Mouse (Mus musculus): ENCODE data around the gene Magi3.

The Magi3 gene

DNA sequence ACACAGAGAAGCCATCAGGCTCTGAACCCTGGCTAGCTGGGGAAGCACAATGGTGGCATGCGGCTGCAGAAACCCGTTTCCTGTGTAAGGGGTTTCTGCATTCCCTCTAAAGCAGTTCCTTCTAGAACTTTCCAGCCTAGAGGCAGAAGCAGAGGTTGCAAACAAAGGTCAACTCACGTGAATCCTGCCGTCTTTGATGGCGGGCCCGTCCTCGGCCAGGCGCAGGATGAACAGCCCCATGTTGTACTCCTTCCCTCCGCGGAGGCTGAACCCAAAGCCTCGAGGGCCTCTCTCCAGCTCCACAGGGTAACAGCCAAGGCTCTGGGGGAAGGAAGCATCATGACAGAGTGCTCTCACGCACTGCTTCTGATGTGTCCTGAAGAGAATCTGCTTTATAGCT, 200.1 kb downstream of the Magi3 start:
- DNase-seq: no peak

DNA sequence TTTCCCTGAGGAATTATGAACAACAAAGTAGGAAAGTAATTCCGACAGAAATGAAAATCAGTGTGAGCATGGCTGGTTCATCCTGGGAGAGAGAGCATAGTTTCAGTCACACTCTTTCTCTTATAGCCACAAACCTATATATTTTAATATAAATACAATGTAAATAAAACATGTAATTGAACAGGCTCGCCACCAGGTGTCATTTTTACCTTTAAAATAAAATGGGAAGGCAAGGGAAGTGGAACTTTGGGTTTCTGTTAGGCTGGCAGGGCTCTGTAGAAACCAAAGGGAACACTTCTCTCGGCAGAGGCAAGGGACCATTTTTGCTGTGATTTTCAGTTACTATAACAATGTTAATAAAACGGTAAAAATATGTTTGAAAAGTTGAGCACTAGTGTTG, 200.7 kb downstream of the Magi3 start:
- DNase-seq: no peak

DNA sequence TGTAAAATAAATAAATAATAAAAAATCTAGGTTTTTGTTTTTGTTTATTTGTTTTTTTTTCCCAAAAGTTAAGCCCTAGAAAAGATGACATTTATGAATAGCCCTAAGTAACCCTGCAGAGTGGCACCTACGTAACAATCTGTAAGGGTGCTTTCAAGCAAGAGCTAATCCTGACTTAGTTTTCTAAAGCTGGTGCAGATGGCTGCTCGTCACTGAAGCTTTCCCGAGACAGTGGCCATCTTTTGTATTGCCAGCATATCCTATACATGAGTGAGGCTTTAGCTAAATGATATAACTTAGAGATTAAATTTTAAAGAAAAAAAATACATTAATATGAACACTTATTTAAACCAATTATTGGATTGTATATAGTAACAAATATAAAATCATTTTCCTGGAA, 202.2 kb downstream of the Magi3 start:
- no peak for DNase-seq

DNA sequence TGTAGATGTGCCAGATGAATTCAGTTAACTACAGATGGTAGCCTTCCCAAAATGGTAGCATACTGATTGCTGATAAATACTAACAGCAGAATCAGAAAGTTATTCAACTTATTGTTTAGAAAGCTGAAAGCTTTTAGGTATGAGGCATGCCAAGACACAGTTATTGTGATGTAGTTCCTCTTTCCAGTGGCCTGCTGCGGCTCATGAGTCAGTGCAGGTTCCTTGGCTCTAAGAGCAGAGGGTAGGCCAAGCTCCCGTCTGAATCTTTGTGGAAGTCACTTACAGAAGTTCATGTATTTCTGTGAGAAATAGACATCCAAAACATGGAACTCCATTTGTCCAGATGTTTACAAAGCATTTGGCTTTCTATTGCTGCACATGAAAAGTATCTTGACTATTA, 208.2 kb downstream of the Magi3 start:
- DNase-seq: no peak

DNA sequence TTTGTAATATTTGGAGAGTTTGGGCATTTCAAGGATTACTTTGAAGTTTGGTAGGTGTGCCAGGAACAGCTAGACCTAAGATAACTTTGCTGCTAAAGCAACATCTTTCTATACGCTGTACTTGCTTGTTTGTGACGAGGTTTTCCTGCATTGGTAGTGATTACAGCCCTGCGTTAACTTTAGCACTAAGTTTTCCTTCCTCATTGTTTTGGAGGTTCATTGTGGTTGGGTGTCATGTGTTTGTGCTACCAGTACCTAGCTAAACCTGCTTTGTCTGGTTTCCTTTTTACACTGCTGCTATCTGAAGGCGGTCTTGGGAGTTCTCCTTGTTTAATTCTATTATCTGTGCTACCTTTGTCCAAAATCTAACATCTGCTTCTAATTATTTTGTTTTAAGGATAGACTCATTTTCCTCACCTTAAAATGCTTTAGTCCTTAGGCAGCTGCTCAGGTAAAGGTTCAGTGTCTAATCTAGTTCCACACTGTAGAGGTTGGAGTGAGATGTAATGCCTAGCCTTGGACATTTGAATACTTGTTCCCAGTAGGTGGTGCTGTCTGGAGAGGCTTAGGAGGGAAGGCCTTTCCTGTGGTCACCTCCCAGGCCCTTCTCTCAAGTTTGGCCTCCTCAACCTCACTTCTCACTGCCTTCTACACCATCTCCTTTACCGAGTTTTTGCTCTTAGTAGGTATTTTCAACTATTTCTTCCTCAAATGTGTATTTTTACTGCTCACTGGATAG, 210.1 kb downstream of the Magi3 start:
- DNase-seq: no peak

DNA sequence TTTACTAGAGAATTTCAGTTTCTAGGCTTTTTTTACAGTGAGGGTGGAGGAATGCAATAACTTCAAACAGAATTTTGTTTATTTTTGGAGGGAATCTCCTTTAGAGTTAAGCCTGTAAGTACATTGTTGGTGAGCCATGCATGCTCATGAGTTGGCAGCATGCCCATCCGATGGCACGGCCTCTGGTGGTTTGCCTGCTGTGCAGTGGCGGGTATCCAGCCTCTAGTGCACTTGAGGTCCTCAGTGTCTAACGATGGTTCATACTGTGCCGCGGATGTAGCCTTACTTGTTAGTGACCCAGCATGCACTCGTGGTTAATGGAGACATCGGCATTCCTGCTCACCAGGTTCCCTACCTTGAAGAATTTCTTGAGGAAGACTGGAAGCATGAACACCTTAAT, 212.7 kb downstream of the Magi3 start:
- peak; percentile 53 for DNase-seq

DNA sequence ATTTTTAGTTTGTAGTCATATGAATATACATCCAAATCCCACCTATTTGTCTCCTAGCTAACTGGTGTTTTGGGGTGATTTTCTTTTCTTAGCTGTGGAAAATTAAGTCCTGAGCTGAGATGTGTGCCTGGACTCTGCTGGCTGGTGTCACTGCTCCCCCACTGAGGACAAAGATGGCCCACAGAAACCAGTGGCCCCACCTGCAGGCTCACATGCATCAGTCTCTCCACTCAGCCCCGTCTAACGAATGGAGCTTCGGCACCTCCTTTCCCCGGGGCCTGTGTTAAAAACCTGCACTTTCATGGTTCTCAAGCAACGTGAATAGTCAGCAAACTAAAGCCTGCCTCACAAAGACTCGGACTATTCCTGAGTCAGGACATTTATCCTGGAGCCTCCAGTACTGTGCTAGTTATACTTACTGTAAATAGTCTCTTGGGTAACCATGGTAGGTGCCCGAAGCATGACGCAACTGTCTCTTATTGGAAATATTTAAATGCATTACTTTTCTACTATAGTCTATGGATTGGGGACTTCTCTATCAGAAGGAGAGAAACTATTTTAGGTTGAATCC, 213.2 kb downstream of the Magi3 start:
- DNase-seq: no peak

DNA sequence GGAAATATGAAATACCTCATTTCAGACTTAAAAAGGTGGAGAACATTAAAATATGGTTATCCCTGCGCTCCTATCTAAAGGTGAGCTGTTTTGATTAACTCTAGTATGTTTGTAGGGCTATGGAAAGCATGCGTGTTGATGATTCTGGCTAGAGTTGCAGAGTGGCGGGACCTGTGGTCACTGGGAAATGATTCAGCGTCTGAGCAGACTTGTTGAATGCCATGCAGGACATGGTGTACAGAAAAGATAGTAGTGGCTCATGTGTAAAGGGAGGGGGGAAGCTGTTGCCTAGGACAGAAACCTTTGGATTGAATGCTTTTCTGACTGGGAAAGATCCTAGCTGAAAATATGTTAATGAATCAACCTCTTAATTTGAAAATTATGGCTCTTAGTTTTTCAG, 221.4 kb downstream of the Magi3 start:
- no peak for DNase-seq

DNA sequence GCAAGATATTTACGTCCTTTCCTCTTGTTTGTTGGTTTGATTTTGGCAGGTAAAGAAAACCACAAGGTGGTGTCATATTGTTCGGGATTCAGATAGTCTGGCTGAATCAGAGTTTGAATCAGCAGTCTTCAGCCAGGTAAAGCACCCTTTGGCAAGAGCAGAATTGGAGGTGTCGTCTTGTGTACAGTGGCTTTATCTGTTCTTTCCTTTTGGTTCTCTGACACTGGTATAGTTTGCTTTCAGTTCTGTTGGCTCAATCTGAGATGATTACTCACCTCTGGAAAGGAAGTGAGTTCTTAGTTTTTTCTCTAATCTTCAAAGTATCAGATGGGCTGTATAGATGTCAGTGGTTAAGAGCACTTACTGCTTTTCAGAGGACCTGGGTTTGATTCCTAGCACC, 228.9 kb downstream of the Magi3 start:
- DNase-seq: no peak

DNA sequence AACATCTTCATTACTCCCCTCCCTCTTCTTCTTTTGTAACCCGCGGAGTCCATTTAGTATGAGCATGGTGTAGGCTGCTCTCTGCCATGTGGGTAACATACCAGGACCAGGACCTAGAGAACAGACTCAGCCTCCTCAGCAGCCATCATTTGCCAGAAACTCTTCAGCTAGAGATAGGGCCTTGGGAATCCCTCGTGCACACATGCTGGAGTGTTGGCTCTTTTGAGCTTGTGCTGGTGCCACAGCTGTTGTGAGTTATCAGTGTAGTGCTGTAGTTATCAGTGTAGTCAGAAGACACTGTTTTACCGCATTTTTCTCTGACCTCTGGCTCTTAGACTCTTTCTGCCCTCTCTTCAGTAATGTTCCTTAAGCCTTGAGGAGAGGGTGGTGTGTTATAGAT, 230.8 kb downstream of the Magi3 start:
- DNase-seq: no peak

DNA sequence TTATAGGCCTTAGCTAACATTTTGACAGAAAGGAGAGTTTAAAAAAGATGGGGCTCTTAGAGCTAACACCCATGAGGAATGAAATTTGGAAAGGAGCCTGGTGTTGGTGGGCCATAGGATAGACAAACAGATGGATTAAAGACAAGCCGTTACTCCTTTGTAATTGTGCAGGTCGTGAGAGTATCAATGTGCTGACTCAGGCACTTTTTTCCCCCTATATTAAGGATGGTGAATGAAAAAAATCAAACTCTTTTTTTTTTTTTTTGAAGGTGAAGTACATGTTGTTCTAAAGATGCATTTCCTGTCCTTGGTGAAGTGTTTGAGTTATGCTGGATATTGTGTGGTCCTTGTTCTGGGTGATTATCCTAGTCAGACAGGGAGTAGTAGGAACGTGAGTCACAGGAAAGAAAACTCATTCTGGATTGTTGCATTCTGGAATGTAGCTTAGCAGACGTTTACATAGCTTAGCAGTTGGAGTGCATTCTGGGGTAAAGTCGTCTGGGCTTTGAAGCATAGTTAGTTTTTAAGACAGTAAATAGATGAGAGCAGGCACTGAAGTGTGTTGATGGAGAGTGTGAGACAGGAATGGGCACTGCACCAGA, 232.2 kb downstream of the Magi3 start:
- no peak for DNase-seq

DNA sequence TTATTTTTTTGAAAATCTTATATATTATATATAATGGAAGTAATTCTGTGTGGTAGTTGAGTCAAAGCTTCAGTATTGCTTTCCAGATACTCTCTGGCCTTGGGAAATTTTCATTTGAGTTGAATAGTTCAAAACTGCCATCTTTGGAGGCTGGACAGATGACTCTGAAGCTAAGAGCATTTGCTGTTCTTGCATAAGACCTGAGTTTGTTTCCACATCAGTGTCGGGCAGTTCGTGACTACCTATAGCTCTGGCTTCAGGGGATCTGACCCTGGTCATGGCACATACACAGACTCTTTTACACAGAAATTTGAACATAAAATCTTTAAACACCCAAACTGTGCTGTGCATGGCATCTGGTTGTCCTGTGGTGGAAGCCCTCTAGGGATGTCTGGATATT, 235.0 kb downstream of the Magi3 start:
- DNase-seq: no peak

DNA sequence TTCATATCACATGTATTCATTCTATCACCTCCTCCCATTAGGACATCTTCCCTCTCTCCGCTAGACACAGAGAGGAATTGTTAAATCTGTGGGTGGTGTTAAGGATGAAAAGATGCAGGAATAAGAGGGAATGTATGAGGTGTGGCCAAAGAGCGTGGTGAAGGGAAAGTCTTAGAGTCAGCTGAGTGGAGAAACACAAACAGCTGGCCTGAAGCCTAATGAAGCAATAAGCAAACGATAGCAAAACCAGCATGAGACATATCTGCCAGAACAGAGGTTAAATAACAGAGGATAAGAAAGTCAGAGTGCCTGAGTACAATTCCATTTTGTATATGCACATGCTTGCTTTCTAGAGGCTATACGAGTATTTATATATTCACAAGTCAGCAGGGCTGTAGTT, 235.6 kb downstream of the Magi3 start:
- DNase-seq: no peak

DNA sequence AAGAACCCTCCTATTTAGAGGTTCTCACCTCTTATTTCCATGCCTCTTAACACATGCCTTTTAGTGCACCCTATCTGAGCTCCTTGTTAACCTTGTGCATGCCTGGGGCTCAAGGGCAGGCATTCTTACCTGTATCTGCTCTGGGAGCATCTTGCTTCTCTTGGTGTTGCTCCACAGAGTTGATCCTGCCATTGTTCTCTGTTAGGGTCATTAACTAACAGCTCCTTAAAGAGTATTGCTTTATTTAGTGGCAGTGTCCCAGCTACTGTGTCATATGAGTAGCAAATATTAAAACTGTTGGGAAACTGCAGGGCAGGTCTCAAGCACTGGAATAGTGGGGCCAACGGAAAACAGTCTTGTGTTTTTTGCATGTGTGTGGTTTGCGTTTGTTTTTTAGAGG, 249.0 kb downstream of the Magi3 start:
- DNase-seq: no peak

DNA sequence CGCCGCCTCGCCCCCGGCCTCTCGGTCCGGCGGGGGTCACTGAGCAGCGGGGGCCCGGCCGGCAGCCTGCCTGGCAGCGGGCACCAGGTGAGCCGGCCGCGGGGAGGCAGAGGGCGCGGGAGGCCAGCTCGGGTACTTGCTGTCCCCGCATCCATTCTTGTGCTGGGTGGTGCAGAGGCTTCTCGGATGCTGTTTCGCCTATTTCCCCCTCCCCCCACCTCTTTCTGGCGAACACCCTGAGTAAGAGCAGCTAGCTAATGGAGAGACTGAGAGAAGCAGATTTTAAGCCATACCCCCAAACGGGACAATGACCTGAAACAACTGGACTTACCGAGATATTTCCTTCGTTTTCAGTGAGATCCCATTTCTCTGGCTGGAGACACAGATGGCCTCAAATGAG, 251.5 kb downstream of the Magi3 start:
- peak; percentile 56 for DNase-seq

DNA sequence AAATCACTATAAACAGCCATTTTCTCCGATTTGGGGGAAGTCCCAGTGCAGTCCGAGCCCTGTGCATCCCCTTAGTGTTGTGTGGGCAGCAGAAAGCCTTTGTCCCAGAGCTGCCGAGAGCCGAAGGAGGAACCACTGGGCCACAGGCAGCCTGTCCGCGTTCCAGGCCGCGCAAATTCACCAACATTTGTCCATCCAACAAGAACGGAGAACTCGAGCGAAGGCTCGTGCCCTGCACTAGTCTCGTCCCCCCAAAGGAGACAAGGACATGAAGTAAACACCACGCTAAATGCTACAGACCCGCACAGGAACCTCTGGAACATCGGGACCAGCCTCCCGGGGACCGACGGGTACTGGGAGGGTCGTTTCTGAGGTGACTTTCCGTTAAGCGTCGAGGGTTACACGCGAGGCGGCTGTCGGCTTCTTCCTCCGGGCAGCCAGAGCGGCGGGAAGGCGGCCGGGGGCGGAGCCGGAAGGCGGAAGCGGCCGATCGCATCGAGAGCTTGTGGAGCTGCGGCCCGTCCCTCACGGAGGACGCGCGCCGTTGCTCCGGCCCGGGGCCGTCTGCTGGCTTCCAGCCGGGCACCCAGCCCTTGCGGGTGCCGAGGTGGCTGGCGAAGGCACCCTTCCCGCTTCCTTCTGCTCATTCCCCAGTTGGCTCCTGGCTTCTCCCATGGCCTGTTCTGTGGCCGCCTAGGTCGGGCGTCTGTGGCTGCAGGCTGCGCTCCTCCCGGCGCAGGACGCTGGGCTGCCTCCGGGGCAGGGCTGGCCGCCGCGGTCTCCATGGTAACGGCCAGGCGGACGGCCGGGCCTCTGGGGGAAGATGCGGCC, 252.1 kb downstream of the Magi3 start, which contains the start of gene Phtf1:
Phtf1 (plus strand) TSS at position 250 of the 831 bp plus-strand sequence.
- DNase-seq: peak; percentile 79

DNA sequence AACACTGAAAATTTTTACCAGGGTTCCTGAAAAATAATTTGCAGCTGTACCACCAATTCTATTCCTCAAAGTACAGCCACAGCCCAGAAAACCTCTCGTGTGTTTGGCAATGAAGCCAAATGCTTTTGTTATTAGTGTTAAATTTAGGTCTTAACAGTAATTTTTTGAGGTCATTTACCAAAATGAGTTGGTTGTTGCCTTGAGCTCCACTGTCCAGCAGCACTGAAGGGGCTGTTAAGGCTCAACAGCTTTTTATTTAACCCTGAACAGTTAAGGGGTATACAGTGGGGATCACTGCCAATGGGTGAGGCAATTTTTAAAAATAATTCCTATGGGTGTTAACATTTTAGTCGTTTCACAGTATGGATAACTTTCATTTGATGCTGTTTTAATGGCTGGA, 252.9 kb downstream of the Magi3 start:
- no peak for DNase-seq
